Mouse (Mus musculus) G1E (cell line): ENCODE measurements around the gene Pawr. TPM values are rescaled to one million over a fixed set of nuclear protein-coding genes. Genes with fewer than 3 reads are reported as not detected.

Experiments
- ATAC-seq: 2 replicates; pipeline ENCODE4 v1.8.0; 2016; ENCODE audit warnings: mild to moderate bottlenecking; ENCODE audit not compliant: insufficient number of reproducible peaks, poor library complexity, low FRiP score, severe bottlenecking; ENCODE audit errors: extremely low read depth
- DNase-seq: peaks from one replicate; pipeline ENCODE4 v3.0.0; 2012; ENCODE audit warnings: low spot score
- H3K27me3 ChIP-seq: 2 replicates; pipeline ENCODE4 v1.6.1; 2012; ENCODE audit warnings: mild to moderate bottlenecking, low read length, inconsistent platforms; ENCODE audit not compliant: insufficient read depth
- H3K36me3 ChIP-seq: replicated peaks from 2 replicates; pipeline ENCODE3; 2012; ENCODE audit warnings: mild to moderate bottlenecking, inconsistent platforms
- H3K4me1 ChIP-seq: 2 replicates; pipeline ENCODE4 v1.6.1; 2012; ENCODE audit warnings: low read depth, low read length, inconsistent platforms, mixed read lengths; ENCODE audit not compliant: insufficient read depth
- H3K4me3 ChIP-seq: 2 replicates; pipeline ENCODE4 v1.5.1; 2012; ENCODE audit warnings: low read depth, mild to moderate bottlenecking, inconsistent platforms, low read length, moderate library complexity, mixed read lengths
- H3K9me3 ChIP-seq: replicated peaks from 2 replicates; pipeline ENCODE4 v1.6.1; 2012; ENCODE audit warnings: inconsistent platforms
- CTCF ChIP-seq: IDR thresholded peaks from 2 replicates; pipeline ENCODE4 v1.5.1; 2012; ENCODE audit warnings: low read depth, low read length, inconsistent platforms, mixed read lengths
- GATA1 ChIP-seq: IDR thresholded peaks from 2 replicates; pipeline ENCODE4 v1.6.1; 2012; ENCODE audit warnings: borderline replicate concordance, low read length, inconsistent platforms, mixed read lengths
- GATA2 ChIP-seq: IDR thresholded peaks from 2 replicates; pipeline ENCODE4 v1.6.1; 2012; ENCODE audit warnings: low read depth, low read length, inconsistent platforms, borderline replicate concordance
- POLR2AphosphoS5 ChIP-seq: IDR thresholded peaks from 2 replicates; pipeline ENCODE4 v1.6.1; 2012; ENCODE audit warnings: low read depth, low read length, inconsistent platforms; ENCODE audit not compliant: insufficient replicate concordance
- TAL1 ChIP-seq: conservative IDR thresholded peaks from 2 replicates; pipeline ENCODE4 v1.6.1; 2012; ENCODE audit warnings: low read depth, low read length, inconsistent platforms, mixed read lengths
- polyA plus RNA-seq: library from polyadenylated mRNA; stranded (reverse); fragments of >175 nt; gene quantifications from 2 replicates; pipeline ENCODE4 v1.2.3, GENCODE M21; 2012
- total RNA-seq, 2 experiments: library from RNA; stranded (forward) in 1 of 2; stranded (reverse) in 1 of 2; fragments of 200-1000 nt in 1 of 2; fragments of >200 nt in 1 of 2; fragmentation: Nextera tagmentation in 1 of 2; gene quantifications; 2 replicates each; pipeline ENCODE4 v1.2.3; 2014 to 2017

Gene Pawr
- total and polyA plus RNA-seq, 3 experiments: 46.6 to 81.5 (median 65.2) TPM

- DNase-seq: no peak
- peaks cover 7% of the 10 kb centered on the region; the same call in 1 of the 2 replicates for H3K27me3 ChIP-seq
- H3K4me1 ChIP-seq: peaks cover 19% of the 10 kb centered on the region
- no peak for ATAC-seq
- no peaks in the 10 kb centered on the region for H3K9me3 ChIP-seq
- TF ChIP-seq GATA2 (no peak), TAL1 (no peak), CTCF (no peak), POLR2AphosphoS5 (no peak), GATA1 (no peak)
- no peaks in the 10 kb centered on the region for H3K36me3 ChIP-seq
- H3K4me3 ChIP-seq: no peak overlapping the region
Measured at GRCm38 (mm10) chr10:108452421-108452820, 120.5 kb downstream of the Pawr start.

GRCm38 (mm10) chr10:108453561-108453960 lies 121.6 kb downstream of the Pawr start:
- H3K36me3 ChIP-seq: no peaks in the 10 kb centered on the region
- H3K4me3 ChIP-seq: no peak overlapping the region
- TF ChIP-seq GATA2: no peak
- peaks cover 17% of the 10 kb centered on the region for H3K4me1 ChIP-seq
- DNase-seq: no peak
- no peak for ATAC-seq
- no peaks in the 10 kb centered on the region for H3K27me3 ChIP-seq
- H3K9me3 ChIP-seq: no peaks in the 10 kb centered on the region

GRCm38 (mm10) chr10:108454691-108455117 lies 122.8 kb downstream of the Pawr start:
- Histone ChIP-seq H3K4me3 (no peak overlapping the region; the same call in 1 of the 2 replicates), H3K27me3 (no peaks in the 10 kb centered on the region), H3K36me3 (no peaks in the 10 kb centered on the region), H3K4me1 (peaks cover 17% of the 10 kb centered on the region), H3K9me3 (no peaks in the 10 kb centered on the region)
- ATAC-seq (0 out of 2 replicates have a peak, but pooled peaks have one; percentile 15), DNase-seq (no peak)
- TF ChIP-seq GATA2 (no peak), CTCF (no peak), GATA1 (no peak), POLR2AphosphoS5 (no peak), TAL1 (no peak)

GRCm38 (mm10) chr10:108455204-108455603 lies 123.3 kb downstream of the Pawr start:
- H3K36me3 ChIP-seq: no peaks in the 10 kb centered on the region
- DNase-seq (no peak), ATAC-seq (no peak)
- peaks cover 17% of the 10 kb centered on the region for H3K4me1 ChIP-seq
- H3K4me3 ChIP-seq: no peak overlapping the region
- TF ChIP-seq GATA1 (no peak), CTCF (no peak), POLR2AphosphoS5 (no peak), TAL1 (no peak), GATA2 (no peak)
- no peaks in the 10 kb centered on the region for H3K9me3 ChIP-seq
- no peaks in the 10 kb centered on the region for H3K27me3 ChIP-seq

- DNase-seq (no peak), ATAC-seq (no peak)
- Histone ChIP-seq H3K4me1 (peaks cover 17% of the 10 kb centered on the region), H3K36me3 (no peaks in the 10 kb centered on the region), H3K9me3 (no peaks in the 10 kb centered on the region), H3K4me3 (no peak overlapping the region), H3K27me3 (no peaks in the 10 kb centered on the region)
- no peak for TF ChIP-seq GATA1
Measured at GRCm38 (mm10) chr10:108455883-108456282, 124.0 kb downstream of the Pawr start.

GRCm38 (mm10) chr10:108457054-108457453 lies 125.1 kb downstream of the Pawr start:
- no peak for TF ChIP-seq GATA2
- TF ChIP-seq TAL1: no peak
- TF ChIP-seq POLR2AphosphoS5: no peak
- TF ChIP-seq CTCF: no peak
- no peak for TF ChIP-seq GATA1
- DNase-seq (no peak), ATAC-seq (no peak)
- Histone ChIP-seq H3K27me3 (no peaks in the 10 kb centered on the region), H3K4me1 (peaks cover 22% of the 10 kb centered on the region), H3K36me3 (no peaks in the 10 kb centered on the region), H3K4me3 (no peak overlapping the region), H3K9me3 (no peaks in the 10 kb centered on the region)

- no peaks in the 10 kb centered on the region for H3K36me3 ChIP-seq
- ATAC-seq (peak; percentile 70), DNase-seq (no peak)
- H3K9me3 ChIP-seq: no peaks in the 10 kb centered on the region
- H3K4me3 ChIP-seq: no peak overlapping the region
- H3K27me3 ChIP-seq: no peaks in the 10 kb centered on the region
- no peak for TF ChIP-seq CTCF
- no peak for TF ChIP-seq GATA2
- TF ChIP-seq TAL1: no peak
- no peak for TF ChIP-seq POLR2AphosphoS5
- TF ChIP-seq GATA1: no peak
- peaks cover 8% of the 10 kb centered on the region for H3K4me1 ChIP-seq
Measured at GRCm38 (mm10) chr10:108461862-108462261, 129.9 kb downstream of the Pawr start.

Other genes starting within 250 kb of the Pawr start
- gene Ppp1r12a, start 169.9 kb upstream of the Pawr start, total RNA-seq (2014; fragmentation: Nextera tagmentation): 146 and 166 TPM in 2 replicates
- gene Ppp1r12a, start 169.9 kb upstream of the Pawr start, total RNA-seq (2017): 128 and 168 TPM in 2 replicates
- 10.9 and 15.1 TPM in 2 replicates for gene Ppp1r12a, start 169.9 kb upstream of the Pawr start, polyA plus RNA-seq